Mouse (Mus musculus) MEL (cell line): ENCODE measurements at regions not wholly inside any gene's neighbourhood (a gene's known extent, or its start where the extent isn't known, plus 50 kb on each side); places are given as distances from the start of the nearest gene placed in this dataset.
A peak's percentile ranks its signal among the peaks of the same experiment; 100 is the strongest.

Source experiments
- DNase-seq: peaks from one replicate; pipeline ENCODE4 v3.0.0; 2011; ENCODE audit warnings: low read depth, low spot score
- H3K27ac ChIP-seq: 2 replicates; pipeline ENCODE4 v1.5.1; 2012; ENCODE audit warnings: low read depth, mild to moderate bottlenecking, control low read depth, low read length, moderate library complexity; ENCODE audit not compliant: control insufficient read depth
- H3K27me3 ChIP-seq, 2 experiments: fragments of 150-350 bp in 1 of 2; sonication (generic) in 1 of 2; 2 replicates each; pipeline ENCODE4 v1.6.1; 2012; ENCODE audit warnings: low read length in 2 of 2, mild to moderate bottlenecking in 2 of 2, improper control_type of control experiment in 1 of 2, moderate library complexity in 1 of 2; ENCODE audit not compliant: insufficient read depth in 2 of 2, control insufficient read depth in 1 of 2
- H3K36me3 ChIP-seq, 2 experiments: 2 replicates each; pipeline ENCODE4 v1.6.1; 2012 to 2014; ENCODE audit warnings: low read length in 2 of 2, improper control_type of control experiment in 1 of 2, inconsistent platforms in 1 of 2, mild to moderate bottlenecking in 1 of 2; ENCODE audit not compliant: insufficient read depth in 2 of 2, control insufficient read depth in 1 of 2
- H3K4me1 ChIP-seq, 2 experiments: fragments of 150-350 bp in 1 of 2; sonication (generic) in 1 of 2; 2 replicates each; pipeline ENCODE4 v1.6.1; 2012; ENCODE audit warnings: low read length in 2 of 2, improper control_type of control experiment in 1 of 2, mild to moderate bottlenecking in 1 of 2; ENCODE audit not compliant: insufficient read depth in 2 of 2, control insufficient read depth in 1 of 2
- H3K4me3 ChIP-seq, 2 experiments: fragments of 150-350 bp in 1 of 2; sonication (generic) in 1 of 2; 2 replicates each; pipeline ENCODE4 v1.5.1; 2012; ENCODE audit warnings: low read depth in 2 of 2, low read length in 2 of 2, mild to moderate bottlenecking in 2 of 2, moderate library complexity in 2 of 2, control low read depth in 1 of 2, improper control_type of control experiment in 1 of 2; ENCODE audit not compliant: control insufficient read depth in 1 of 2, insufficient read depth in 1 of 2
- H3K79me2 ChIP-seq: 2 replicates; pipeline ENCODE4 v1.6.1; 2012; ENCODE audit warnings: mild to moderate bottlenecking, low read length, moderate library complexity; ENCODE audit not compliant: control insufficient read depth, poor library complexity, insufficient read depth
- H3K9ac ChIP-seq: 2 replicates; pipeline ENCODE4 v1.6.1; 2012; ENCODE audit warnings: low read depth, mild to moderate bottlenecking, control low read depth, low read length, moderate library complexity; ENCODE audit not compliant: control insufficient read depth, poor library complexity, severe bottlenecking
- H3K9me3 ChIP-seq: fragments of 150-350 bp; sonication (generic); replicated peaks from 2 replicates; pipeline ENCODE4 v1.6.1; 2012; ENCODE audit warnings: mild to moderate bottlenecking, low read length, improper control_type of control experiment, moderate library complexity; ENCODE audit not compliant: insufficient read depth
- BHLHE40 ChIP-seq: IDR thresholded peaks from 2 replicates; pipeline ENCODE4 v1.6.1; 2012; ENCODE audit warnings: low read depth, mild to moderate bottlenecking, inconsistent platforms, low read length, improper control_type of control experiment, borderline replicate concordance
- CTCF ChIP-seq, 3 experiments: IDR thresholded peaks in 2 of 3; conservative IDR thresholded peaks in 1 of 3; 2 replicates each; pipeline ENCODE4 v1.5.1; 2011 to 2012; ENCODE audit warnings: low read length in 3 of 3, low read depth in 2 of 3, mild to moderate bottlenecking in 2 of 3, improper control_type of control experiment in 1 of 3, inconsistent platforms in 1 of 3, mixed read lengths in 1 of 3, moderate library complexity in 1 of 3; ENCODE audit not compliant: control insufficient read depth in 1 of 3, insufficient read depth in 1 of 3, poor library complexity in 1 of 3, severe bottlenecking in 1 of 3
- ELF1 ChIP-seq: IDR thresholded peaks from 2 replicates; pipeline ENCODE4 v1.6.1; 2014; ENCODE audit warnings: low read depth, mild to moderate bottlenecking, inconsistent platforms, low read length, improper control_type of control experiment, moderate library complexity
- ETS1 ChIP-seq: IDR thresholded peaks from 2 replicates; pipeline ENCODE4 v1.6.1; 2012; ENCODE audit warnings: low read depth, mild to moderate bottlenecking, inconsistent platforms, low read length, improper control_type of control experiment, moderate library complexity
- GABPA ChIP-seq: IDR thresholded peaks from 2 replicates; pipeline ENCODE4 v1.6.1; 2012; ENCODE audit warnings: low read depth, mild to moderate bottlenecking, inconsistent platforms, low read length, improper control_type of control experiment, moderate library complexity
- GATA1 ChIP-seq: IDR thresholded peaks from 2 replicates; pipeline ENCODE4 v1.6.1; 2011; ENCODE audit warnings: low read depth, low read length, improper control_type of control experiment
- JUND ChIP-seq: IDR thresholded peaks from 2 replicates; pipeline ENCODE4 v1.6.1; 2011; ENCODE audit warnings: low read depth, mild to moderate bottlenecking, improper control_type of control experiment, low read length
- MAZ ChIP-seq: IDR thresholded peaks from 2 replicates; pipeline ENCODE4 v1.6.1; 2012; ENCODE audit warnings: low read depth, mild to moderate bottlenecking, inconsistent platforms, low read length, improper control_type of control experiment
- MXI1 ChIP-seq: IDR thresholded peaks from 2 replicates; pipeline ENCODE4 v1.6.1; 2011; ENCODE audit warnings: mild to moderate bottlenecking, low read depth, low read length, improper control_type of control experiment
- POLR2AphosphoS2 ChIP-seq: IDR thresholded peaks from 2 replicates; pipeline ENCODE4 v1.6.1; 2011; ENCODE audit warnings: low read length, improper control_type of control experiment
- POLR2AphosphoS5 ChIP-seq: IDR thresholded peaks from 2 replicates; pipeline ENCODE4 v1.6.1; 2012; ENCODE audit warnings: low read depth, borderline replicate concordance, mild to moderate bottlenecking, inconsistent platforms, low read length, moderate library complexity, mixed read lengths
- RAD21 ChIP-seq: IDR thresholded peaks from 2 replicates; pipeline ENCODE4 v1.6.1; 2011; ENCODE audit warnings: mild to moderate bottlenecking, low read depth, low read length, improper control_type of control experiment
- RCOR1 ChIP-seq: IDR thresholded peaks from 2 replicates; pipeline ENCODE4 v1.6.1; 2012; ENCODE audit warnings: low read depth, mild to moderate bottlenecking, inconsistent platforms, low read length, improper control_type of control experiment
- SIN3A ChIP-seq: IDR thresholded peaks from 2 replicates; pipeline ENCODE4 v1.6.1; 2012; ENCODE audit warnings: low read length, improper control_type of control experiment, inconsistent platforms
- TBP ChIP-seq: IDR thresholded peaks from 2 replicates; pipeline ENCODE4 v1.8.0; 2011; ENCODE audit warnings: low read depth, low read length, improper control_type of control experiment
- UBTF ChIP-seq: IDR thresholded peaks from 2 replicates; pipeline ENCODE4 v1.6.1; 2012; ENCODE audit warnings: low read depth, mild to moderate bottlenecking, inconsistent platforms, low read length, improper control_type of control experiment, moderate library complexity, borderline replicate concordance; ENCODE audit not compliant: insufficient read depth
- USF1 ChIP-seq: IDR thresholded peaks from 2 replicates; pipeline ENCODE4 v1.6.1; 2014; ENCODE audit warnings: low read depth, mild to moderate bottlenecking, inconsistent platforms, low read length, improper control_type of control experiment, moderate library complexity
- USF2 ChIP-seq, 2 experiments: IDR thresholded peaks; 2 replicates each; pipeline ENCODE4 v1.6.1; 2011 to 2012; ENCODE audit warnings: improper control_type of control experiment in 2 of 2, low read length in 2 of 2, borderline replicate concordance in 1 of 2, inconsistent platforms in 1 of 2, low read depth in 1 of 2, mild to moderate bottlenecking in 1 of 2; ENCODE audit not compliant: insufficient read depth in 1 of 2
- ZMIZ1 ChIP-seq: IDR thresholded peaks from 2 replicates; pipeline ENCODE4 v1.6.1; 2012; ENCODE audit warnings: low read depth, mild to moderate bottlenecking, inconsistent platforms, low read length, improper control_type of control experiment, moderate library complexity
- ZNF384 ChIP-seq: IDR thresholded peaks from 2 replicates; pipeline ENCODE4 v1.6.1; 2012; ENCODE audit warnings: low read depth, mild to moderate bottlenecking, inconsistent platforms, low read length, improper control_type of control experiment

- Histone ChIP-seq H3K4me3 (no peak overlapping the region), H3K36me3 (peaks cover 0 to 17% of the 10 kb centered on the region in 2 experiments; a peak in 2 of 4 replicates), H3K79me2 (no peaks in the 10 kb centered on the region), H3K27ac (no peak overlapping the region; the same call in 1 of the 2 replicates), H3K9ac (no peak overlapping the region), H3K9me3 (no peaks in the 10 kb centered on the region), H3K27me3 (no peaks in the 10 kb centered on the region), H3K4me1 (peaks cover 6 to 18% of the 10 kb centered on the region in 2 experiments; a peak in 3 of 4 replicates)
- DNase-seq, result no peak
- TF ChIP-seq USF2 (IDR thresholded peaks at IDR 0.05; ENCODE audit: borderline replicate concordance in 1 of 2, insufficient read depth in 1 of 2, low read depth in 1 of 2, low read length in 2 of 2) (no peak), MXI1 (no peak), TBP (no peak), MAZ (no peak), CTCF (IDR thresholded peaks at IDR 0.05 in 2 of 3, conservative IDR thresholded peaks at IDR 0.05 in 1 of 3; ENCODE audit: control insufficient read depth in 1 of 3, insufficient read depth in 1 of 3, low read depth in 2 of 3, low read length in 3 of 3, poor library complexity in 1 of 3, severe bottlenecking in 1 of 3) (no peak), GATA1 (0 out of 2 replicates have a peak, but pooled peaks have one; percentile 28), BHLHE40 (no peak), SIN3A (no peak), ZMIZ1 (no peak), GABPA (no peak), USF1 (peak; percentile 73; the same call in 1 of the 2 replicates), ZNF384 (no peak)
Measured at GRCm38 (mm10) chr1:141104633-141105032, 858.7 kb downstream of the Kcnt2 start.

- no peak for DNase-seq
- Histone ChIP-seq H3K4me1 (no peaks in the 10 kb centered on the region), H3K36me3 (peaks cover 0 to 3% of the 10 kb centered on the region in 2 experiments; a peak in 2 of 4 replicates), H3K79me2 (no peaks in the 10 kb centered on the region), H3K27ac (no peak overlapping the region), H3K27me3 (no peaks in the 10 kb centered on the region), H3K4me3 (no peak overlapping the region), H3K9me3 (no peaks in the 10 kb centered on the region), H3K9ac (no peak overlapping the region)
- no peak for TF ChIP-seq POLR2AphosphoS2
- TF ChIP-seq JUND, result no peak
- TF ChIP-seq POLR2AphosphoS5, result no peak
- no peak for TF ChIP-seq BHLHE40
- no peak for TF ChIP-seq ETS1
- no peak for TF ChIP-seq RCOR1
- no peak for TF ChIP-seq RAD21
- no peak for TF ChIP-seq UBTF
- no peak for TF ChIP-seq ELF1
Measured at GRCm38 (mm10) chr1:141136771-141137541, 891.0 kb downstream of the Kcnt2 start.
